Mouse (Mus musculus) CH12F3 (cell line): ENCODE results near the gene Zfp607b.

Source experiments
- in situ Hi-C: fragments of 300-500 bp; cut with MboI; formaldehyde crosslinking; loops from 2 replicates; pipeline ENCODE4 v1.14.3; 2020; ENCODE audit warnings: low sequenced_read_pairs

Gene Zfp607b

GRCm38 (mm10) chr7:27683218-27683617, 5.9 kb upstream of the Zfp607b start:
- in situ Hi-C loops: no loop called here

GRCm38 (mm10) chr7:27685220-27685619, 3.9 kb upstream of the Zfp607b start:
- in situ Hi-C loops: no loop called here

GRCm38 (mm10) chr7:27685681-27686080, 3.5 kb upstream of the Zfp607b start:
- in situ Hi-C loops: no loop called here

DNA sequence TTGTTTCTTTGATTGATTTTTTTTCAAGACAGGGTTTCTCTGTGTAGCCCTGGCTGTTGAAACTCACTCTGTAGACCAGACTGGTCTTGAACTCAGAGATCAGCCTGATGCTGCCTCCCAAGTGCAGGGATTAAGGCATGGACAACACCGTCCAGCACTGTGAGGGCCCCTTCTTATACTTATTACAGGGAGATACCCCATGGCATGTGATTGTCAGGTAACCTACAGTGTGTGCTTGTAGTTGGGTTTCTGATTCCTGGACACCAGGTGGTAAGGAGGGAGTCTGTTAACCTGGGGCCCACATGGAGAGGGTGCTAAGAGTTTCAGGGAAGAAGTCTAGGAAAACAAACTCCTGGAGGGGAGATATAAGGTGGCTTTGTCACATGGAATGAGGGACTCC, 2.1 kb upstream of the Zfp607b start:
- in situ Hi-C loops: no loop called here

- in situ Hi-C loops: no loop called here
These were observed 1.3 kb upstream of the Zfp607b start for GRCm38 (mm10) chr7:27687836-27688235.

DNA sequence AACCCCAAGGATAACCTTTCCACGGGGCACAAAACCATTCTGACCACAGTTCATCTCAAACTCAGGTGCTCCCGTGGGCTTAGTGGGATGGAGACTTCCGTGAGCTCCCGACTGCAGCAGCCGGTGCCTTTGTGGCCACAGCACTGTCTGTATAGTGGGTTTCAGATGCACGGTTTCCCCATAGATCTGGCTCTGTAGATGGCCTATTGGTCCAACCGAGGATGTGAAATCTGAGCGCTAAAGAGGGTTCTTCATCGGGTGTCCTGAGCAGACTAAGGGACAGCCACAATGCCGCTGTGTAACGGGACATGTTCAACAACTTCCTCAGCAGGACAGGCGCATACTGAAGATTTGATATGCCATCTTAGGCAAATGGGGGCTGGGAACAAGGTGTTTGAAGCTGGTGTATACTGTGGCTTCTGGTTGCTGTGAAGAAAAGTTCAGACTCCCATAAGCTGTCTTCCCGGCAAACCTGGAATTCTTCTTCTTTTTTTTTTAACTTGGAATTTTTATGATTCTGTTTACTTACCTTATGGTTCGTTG, 823 bp upstream of the Zfp607b start:
- in situ Hi-C loops: no loop called here

- in situ Hi-C loops: no loop called here
These were observed 1.9 kb downstream of the Zfp607b start for GRCm38 (mm10) chr7:27691076-27691475.

DNA sequence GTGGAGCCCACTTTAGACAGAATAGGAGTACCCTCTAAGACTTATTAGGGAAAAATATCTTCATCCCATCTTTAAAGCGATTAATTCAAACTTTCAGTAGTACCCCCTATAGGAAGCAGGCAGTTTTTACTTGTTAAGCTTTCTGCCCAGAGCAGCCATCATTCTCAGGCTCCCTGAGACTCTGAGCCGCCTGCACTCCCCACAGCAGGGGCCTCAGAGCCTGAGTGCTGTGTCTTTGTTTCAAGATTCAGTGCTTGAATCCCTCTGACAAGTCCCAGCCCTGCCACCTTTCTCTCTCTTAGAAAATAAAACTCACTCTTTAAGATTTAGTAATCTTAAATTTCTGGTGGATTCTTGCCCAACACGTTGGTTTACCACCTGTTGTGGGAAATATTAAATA, 7.6 kb downstream of the Zfp607b start:
- in situ Hi-C loops: no loop called here

DNA sequence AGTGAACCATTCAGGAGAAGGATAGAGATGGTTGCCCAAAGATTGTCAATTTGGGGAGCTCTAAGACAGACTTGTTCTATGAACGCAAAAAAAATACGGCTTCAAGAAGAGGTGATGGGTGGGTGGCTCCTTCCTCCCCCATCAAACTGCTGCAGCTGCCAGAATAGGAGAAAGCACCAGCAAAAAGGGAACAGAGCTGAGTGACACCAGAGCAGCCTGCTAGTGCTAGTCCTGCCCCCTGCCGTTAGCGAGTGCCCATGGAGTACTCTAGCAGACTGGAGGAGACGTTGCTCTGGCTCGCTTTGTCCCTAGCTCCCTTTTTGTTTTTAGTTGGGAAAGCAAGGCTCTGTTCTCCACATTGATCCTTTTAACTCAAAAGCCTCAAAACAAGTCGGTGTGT, 21.3 kb downstream of the Zfp607b start:
- in situ Hi-C loops: no loop called here

DNA sequence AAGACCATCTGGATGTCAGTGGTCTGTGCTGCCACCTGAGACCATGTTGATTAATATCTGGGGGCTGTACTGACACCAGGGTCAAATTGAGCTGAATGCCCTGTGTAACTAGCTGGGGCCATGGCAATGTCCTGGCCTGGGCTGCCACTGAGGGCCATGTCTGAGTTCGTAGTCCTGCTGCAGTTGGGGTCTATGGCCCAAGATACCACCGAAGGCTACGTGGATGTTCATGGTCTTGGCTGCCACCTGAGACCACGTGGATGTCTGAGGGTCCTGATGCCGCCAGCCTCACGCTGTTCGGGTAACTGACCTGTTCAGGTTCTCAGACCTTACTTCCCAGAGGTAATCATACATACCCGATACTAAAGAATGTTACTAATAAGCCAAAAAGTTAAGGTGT, 32.8 kb downstream of the Zfp607b start:
- in situ Hi-C loops: no loop called here

DNA sequence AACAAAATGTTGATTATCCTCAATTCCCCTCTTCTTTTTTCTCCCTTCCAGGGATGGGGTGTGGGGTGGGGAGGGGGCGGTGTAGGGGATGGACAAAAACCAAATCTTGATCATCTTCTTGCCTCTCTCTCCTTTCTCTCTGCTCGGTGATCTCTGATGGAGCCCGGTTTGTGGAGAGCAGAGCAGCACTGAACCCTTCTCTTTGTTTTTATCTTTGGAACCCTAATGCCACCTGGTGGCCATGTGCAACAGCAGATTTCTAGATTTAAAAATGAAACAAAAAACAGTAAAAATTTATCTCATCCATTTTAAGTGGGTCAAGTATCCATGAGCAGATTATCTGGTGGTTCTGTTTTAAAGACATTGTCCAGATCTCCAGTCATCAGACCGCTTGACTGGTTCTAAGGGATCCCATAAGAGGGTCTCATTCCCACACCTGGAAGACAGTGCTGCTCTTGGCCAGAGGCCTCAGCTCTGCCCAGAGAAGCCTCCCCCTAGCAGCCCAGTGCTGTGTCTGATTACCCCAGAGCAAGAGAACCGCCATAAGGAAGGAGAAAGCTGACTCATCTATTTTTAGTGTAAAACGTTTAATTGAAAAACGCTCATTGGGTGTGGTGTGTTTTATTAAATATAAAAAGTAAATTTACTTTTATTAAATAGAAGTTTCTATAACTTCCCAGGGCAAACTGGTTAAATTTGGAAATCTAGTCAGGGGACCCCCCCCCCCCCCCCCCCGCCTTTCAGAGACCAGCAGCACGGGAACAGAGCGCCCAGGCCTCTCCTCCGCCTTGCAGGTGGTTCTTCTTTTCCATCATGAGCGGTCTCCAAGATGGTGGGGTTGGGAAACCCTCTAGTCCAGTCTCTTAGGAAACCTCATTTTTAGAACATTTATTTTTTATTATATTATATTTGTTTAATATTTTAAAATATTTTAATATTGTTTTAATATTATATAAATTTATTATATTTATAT, 36.7 kb downstream of the Zfp607b start:
- in situ Hi-C loops: no loop called here

DNA sequence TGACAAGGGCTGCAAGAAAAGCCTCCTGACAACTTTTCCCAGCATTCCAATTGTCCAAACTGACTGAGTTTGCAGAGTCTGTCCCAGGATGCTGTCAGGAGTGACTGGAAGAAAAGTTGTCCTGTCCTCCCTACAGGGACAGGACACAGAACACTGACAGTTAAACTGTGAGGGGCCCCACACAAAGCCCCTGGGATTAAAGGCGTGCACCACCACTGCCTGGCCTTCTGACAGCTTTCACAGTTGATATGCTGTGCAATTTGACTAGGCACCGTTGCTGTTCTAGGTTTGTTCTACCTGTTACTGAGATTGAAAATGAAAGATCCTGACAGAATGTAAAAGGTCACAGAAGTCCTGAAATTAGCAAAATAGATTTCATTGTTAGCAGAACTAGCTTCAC, 38.3 kb downstream of the Zfp607b start:
- in situ Hi-C loops: no loop called here

GRCm38 (mm10) chr7:27731281-27731883, 42.2 kb downstream of the Zfp607b start, which contains the start of gene Zfp60:
Gene Zfp60, plus strand, starts transcription at chr7:27731389.
- in situ Hi-C loops: no loop called here

GRCm38 (mm10) chr7:27731946-27732345, 42.8 kb downstream of the Zfp607b start:
- in situ Hi-C loops: no loop called here

GRCm38 (mm10) chr7:27732508-27732907, 43.4 kb downstream of the Zfp607b start:
- in situ Hi-C loops: no loop called here

DNA sequence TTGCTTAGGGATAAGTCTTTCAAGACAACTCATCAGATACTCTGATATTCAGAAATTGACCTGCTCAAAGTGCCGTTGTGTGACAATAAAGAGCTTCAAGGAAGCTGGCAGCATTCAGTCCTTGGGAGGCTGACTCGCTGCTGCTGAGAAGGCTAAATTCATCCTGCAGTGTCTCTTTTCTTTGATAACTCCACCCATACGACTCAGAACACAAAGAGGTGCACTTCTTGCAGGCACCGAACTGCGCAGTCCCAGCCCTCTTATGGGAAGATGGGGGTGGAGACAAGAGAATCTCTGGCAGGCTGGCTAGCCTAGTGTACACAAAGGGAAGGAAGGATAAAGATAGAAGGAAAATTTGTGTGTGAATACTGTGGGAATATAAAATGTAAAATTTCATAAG, 46.3 kb downstream of the Zfp607b start:
- in situ Hi-C loops: no loop called here
